Mouse (Mus musculus) gastrocnemius, postnatal 14 days (tissue): ENCODE results near the gene Ptger4. TPM values are rescaled to one million over a fixed set of nuclear protein-coding genes. Genes with fewer than 3 reads are reported as not detected.
"Not testable (repeated sequence)": the region's sequence is repeated elsewhere in the genome, so short reads cannot be mapped to it uniquely, and the experiment has no call there.

ENCODE experiments used
- DNase-seq: peaks from one replicate; pipeline ENCODE4 v3.0.0; 2021; ENCODE audit warnings: mixed read lengths
- intact Hi-C: fragments of 180-260 bp; cut with DNase I; formaldehyde crosslinking; loops from one replicate; pipeline ENCODE4 v1.15.1; 2025; ENCODE audit warnings: low total_unique reads
- total RNA-seq, 2 experiments: library from RNA; stranded (reverse); gene quantifications; 2 replicates each; pipeline ENCODE4 v1.2.3; 2021

Gene Ptger4
- total RNA-seq, 2 experiments from 2014 or later = 1.3 TPM

- intact Hi-C loops = loop anchor here (5.0 kb wide), 2 partner anchors 843 to 968 kb away; no protein-coding TSS in a partner anchor
- DNase-seq = no peak
These were observed 4.6 kb downstream of the Ptger4 start for GRCm38 (mm10) chr15:5239361-5239760.

DNA sequence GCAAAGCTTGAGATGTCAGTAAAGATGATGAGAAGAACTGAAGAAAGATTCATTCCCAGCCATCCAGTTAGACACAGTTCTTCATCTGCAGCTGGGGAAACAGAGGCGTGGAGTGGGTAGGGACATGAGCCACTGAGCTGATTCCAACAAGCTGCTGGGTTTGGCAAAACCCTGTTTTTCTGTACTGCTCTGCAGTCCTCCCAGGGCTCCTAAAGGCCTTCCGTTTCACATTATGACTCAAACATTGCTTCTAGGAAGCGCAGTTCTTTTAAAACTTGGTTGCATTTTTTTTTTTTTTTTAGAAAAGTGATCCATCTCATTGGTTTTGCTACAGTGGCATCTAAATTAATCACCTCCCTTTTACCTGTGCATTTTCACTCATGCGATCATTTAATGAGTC lies 5.4 kb downstream of the Ptger4 start:
- no peak for DNase-seq
- intact Hi-C loops = loop anchor here (5.0 kb wide), 2 partner anchors 844 to 969 kb away; no protein-coding TSS in a partner anchor

- intact Hi-C loops = loop anchor here (5.0 kb wide), 2 partner anchors 844 to 969 kb away; no protein-coding TSS in a partner anchor
- DNase-seq = no peak
These were observed 5.9 kb downstream of the Ptger4 start for GRCm38 (mm10) chr15:5238073-5238472.

GRCm38 (mm10) chr15:5237012-5237660 lies 6.9 kb downstream of the Ptger4 start:
- intact Hi-C loops = loop anchor here (2.0 to 5.0 kb wide), 3 partner anchors 678 to 970 kb away; no protein-coding TSS in a partner anchor
- DNase-seq = no peak

GRCm38 (mm10) chr15:5236538-5236937 lies 7.4 kb downstream of the Ptger4 start:
- intact Hi-C loops = loop anchor here (2.0 to 5.0 kb wide), 3 partner anchors 678 to 971 kb away; no protein-coding TSS in a partner anchor
- peak; percentile 71 for DNase-seq

- DNase-seq = peak; percentile 30
- intact Hi-C loops = loop anchor here (5.0 kb wide), 2 partner anchors 847 to 972 kb away; no protein-coding TSS in a partner anchor
These were observed 8.5 kb downstream of the Ptger4 start for GRCm38 (mm10) chr15:5235527-5235926.

- intact Hi-C loops = loop anchor here (5.0 kb wide), 2 partner anchors 848 to 973 kb away; no protein-coding TSS in a partner anchor
These were observed 9.3 kb downstream of the Ptger4 start for GRCm38 (mm10) chr15:5234659-5235058.

GRCm38 (mm10) chr15:5230746-5231145 lies 13.2 kb downstream of the Ptger4 start:
- intact Hi-C loops, DNase-seq: not testable (repeated sequence)

More at GRCm38 (mm10) chr15:5234659-5235058, 9.3 kb downstream of the Ptger4 start:
- no peak for DNase-seq

DNA sequence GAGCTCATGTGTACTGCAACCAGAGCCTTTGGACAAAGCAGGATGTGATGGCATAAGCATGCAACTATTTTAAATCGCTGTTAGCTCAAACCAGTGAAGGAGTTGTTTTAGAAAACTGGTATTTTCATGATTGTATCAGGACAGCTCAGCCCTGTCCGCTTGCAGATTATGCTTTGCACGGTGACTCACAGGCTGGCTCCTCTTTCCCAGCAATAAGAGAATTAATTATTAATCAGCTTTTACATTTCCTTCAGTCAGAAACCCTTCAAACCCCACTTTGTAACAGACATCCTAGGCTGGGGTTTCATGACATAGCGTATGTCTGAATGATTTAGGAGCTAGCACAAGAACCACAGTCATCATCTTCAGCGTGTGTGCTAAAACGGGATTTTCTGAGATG lies 23.5 kb downstream of the Ptger4 start:
- DNase-seq = no peak
- intact Hi-C loops = no loop called here

DNA sequence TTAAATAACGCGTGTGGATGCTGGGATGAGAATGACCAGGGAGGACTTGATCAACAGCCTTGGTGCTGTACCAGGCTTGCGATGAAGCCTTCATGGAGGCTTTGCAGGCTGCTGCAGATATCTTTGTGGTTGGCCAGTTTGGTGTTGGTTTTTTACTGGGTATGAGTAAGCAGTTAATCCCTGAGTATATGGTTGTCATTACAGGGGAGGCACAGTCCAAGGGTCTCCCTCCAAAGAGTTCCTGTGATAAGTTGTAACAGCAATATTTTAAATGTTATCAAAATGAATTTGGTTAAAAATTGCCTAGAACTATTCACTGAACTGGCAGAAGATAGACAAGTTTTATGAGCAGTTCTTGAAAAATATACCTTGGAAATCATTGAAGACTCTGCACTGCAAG lies 34.9 kb downstream of the Ptger4 start:
- DNase-seq = no peak
- intact Hi-C loops = no loop called here

- intact Hi-C loops = no loop called here
- DNase-seq = no peak
These were observed 38.8 kb downstream of the Ptger4 start for GRCm38 (mm10) chr15:5205222-5205621.

- intact Hi-C loops = no loop called here
- no peak for DNase-seq
These were observed 47.3 kb downstream of the Ptger4 start for GRCm38 (mm10) chr15:5196691-5197090.

DNA sequence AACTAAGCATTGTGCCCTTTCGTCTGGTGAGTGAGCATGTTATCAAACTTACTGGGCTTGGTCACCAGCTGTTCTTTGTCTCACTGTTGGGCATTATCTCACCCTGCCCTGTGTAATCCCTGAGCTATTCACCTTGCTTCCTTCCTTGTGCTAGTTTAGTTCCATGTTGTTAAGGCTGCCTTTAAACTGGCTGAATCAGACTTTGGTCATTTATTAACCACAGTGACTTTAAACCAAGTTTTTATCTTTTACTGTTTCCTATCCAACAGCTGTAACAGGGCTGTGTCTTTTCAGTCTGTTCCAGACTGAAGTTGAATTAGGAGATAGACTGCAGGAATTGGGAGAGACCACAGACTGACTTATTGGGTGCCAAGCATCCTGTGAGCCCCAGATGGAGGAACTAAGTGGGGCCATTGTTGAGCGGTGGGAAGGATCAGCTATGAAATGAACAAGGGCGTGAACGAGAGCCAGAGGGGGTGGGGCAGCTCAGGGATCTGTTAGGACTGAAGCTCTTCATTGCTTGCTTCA lies 47.9 kb downstream of the Ptger4 start:
- no peak for DNase-seq
- intact Hi-C loops = no loop called here

GRCm38 (mm10) chr15:5194931-5195330 lies 49.1 kb downstream of the Ptger4 start:
- DNase-seq = no peak
- intact Hi-C loops = no loop called here

DNA sequence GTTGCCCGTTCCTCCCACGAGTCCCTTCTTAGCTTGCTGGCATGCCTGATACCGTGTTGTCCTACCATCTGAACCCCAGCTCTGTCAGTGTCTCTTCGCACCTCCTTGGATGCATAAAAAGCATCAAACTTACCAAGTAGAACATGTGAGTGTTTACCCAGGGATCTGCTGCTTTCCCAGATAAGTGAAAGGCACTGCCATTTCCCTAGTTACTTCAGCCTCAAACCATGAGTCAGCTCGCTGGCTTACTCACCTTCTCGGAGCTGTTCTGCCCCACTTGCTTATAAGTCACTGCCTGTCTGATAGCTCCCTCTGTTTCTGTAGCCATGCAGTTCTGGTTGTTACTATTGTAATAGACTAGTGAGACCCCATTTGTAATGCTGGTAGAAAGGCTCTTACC lies 49.5 kb downstream of the Ptger4 start:
- intact Hi-C loops = no loop called here
- no peak for DNase-seq

DNA sequence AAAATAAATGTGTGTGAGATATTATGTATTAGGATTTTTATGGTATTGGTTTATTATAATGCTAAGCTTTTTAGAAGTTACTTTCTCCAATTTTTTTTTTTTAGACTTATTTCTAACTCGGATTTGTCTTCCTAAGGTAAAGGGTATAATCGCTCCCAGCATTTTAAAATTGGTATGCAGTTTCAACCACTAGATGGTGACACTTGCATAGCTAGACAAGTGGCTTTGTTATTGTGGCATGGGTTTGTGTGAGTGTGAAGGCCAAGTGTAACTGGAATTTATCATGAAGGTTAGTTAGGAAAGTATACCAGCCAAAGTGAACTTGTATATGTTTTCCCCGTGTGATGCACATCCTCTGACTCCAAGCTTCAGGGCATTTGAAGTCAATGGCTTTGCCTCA lies 50.2 kb downstream of the Ptger4 start:
- no peak for DNase-seq
- intact Hi-C loops = no loop called here

GRCm38 (mm10) chr15:5189504-5190093 lies 54.4 kb downstream of the Ptger4 start:
- DNase-seq = peak; percentile 26
- intact Hi-C loops = loop anchor here (10.0 kb wide), 1 partner anchor 75 kb away; the partner anchor contains the start of gene Rpl37

GRCm38 (mm10) chr15:5188029-5188428 lies 56.0 kb downstream of the Ptger4 start:
- intact Hi-C loops = loop anchor here (10.0 kb wide), 1 partner anchor 73 kb away; the partner anchor contains the start of gene Rpl37
- no peak for DNase-seq

DNA sequence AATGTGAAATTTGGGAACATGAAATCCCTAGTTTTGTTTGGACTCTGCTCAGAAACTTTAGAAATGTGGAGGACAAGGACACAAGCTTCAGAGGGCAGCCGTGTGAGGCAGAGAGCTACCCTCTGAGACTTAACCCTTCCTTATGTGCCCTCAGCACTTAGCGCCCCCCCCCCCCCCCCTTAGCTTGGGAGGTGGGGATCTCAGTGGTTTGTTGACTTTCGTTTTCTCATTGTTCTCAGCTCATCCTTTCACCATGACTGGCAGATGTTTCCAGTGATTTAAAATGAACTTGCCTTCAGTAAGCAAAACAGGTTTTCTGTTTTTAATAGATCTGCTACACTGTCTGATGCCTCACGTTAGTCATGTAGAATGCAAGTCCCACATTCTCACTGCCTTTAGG lies 56.9 kb downstream of the Ptger4 start:
- intact Hi-C loops = loop anchor here (10.0 kb wide), 1 partner anchor 72 kb away; the partner anchor contains the start of gene Rpl37
- no peak for DNase-seq

DNA sequence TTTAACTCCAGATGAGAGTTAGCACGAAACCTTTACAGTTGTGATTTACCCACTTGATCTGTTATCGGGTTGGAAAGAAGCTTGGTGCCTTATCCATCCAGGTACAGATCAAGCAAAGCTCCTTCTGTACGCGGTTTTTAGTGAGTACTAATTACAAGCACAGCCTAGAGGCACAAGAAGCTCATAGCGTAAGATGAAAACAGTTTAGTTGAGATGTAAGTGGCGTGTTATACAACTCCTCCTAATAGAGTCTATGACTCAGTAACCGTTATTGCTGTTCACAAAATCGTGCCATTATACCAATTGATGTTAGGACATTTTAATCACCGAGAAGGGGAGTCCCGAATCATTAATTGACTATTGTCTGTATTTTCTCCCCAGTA lies 57.7 kb downstream of the Ptger4 start:
- intact Hi-C loops = loop anchor here (10.0 kb wide), 1 partner anchor 71 kb away; the partner anchor contains the start of gene Rpl37
- no peak for DNase-seq
